Mouse (Mus musculus): ENCODE data around the gene Ubc. TPM values are rescaled to one million over a fixed set of nuclear protein-coding genes. Genes with fewer than 3 reads are reported as not detected.
"Not testable (repeated sequence)": the region's sequence is repeated elsewhere in the genome, so short reads cannot be mapped to it uniquely, and the experiment has no call there.

The Ubc gene
- total and polyA plus RNA-seq, 2 experiments: 634 to 990 TPM

GRCm38 (mm10) chr5:125392977-125393621, 3.1 kb upstream of the Ubc start:
- Histone ChIP-seq H3K27me3 (ENCODE audit: control insufficient read depth, insufficient read depth, low read length) (no peaks in the 10 kb centered on the region), H3K9ac (ENCODE audit: low read depth, low read length) (peak overlapping the region; percentile 73), H3K4me3 (ENCODE audit: insufficient read depth, low read depth, low read length) (peak overlapping the region; percentile 18), H3K27ac (replicated peaks; ENCODE audit: insufficient read depth, low read depth, low read length) (peak overlapping the region; percentile 97), H3K79me2 (ENCODE audit: control insufficient read depth, insufficient read depth, low read length) (peaks cover 12% of the 10 kb centered on the region), H3K36me3 (ENCODE audit: control insufficient read depth, insufficient read depth, low read length) (peaks cover 9% of the 10 kb centered on the region), H3K4me1 (ENCODE audit: control insufficient read depth, insufficient read depth, low read length) (peaks cover 16% of the 10 kb centered on the region)
- DNase-seq (ENCODE audit: extremely low read depth, low read depth, low spot score): peak; percentile 100
- WGBS: under 1% methylated on average over 20 of the region's 20 CpGs
- TF ChIP-seq CTCF (IDR thresholded peaks at IDR 0.05; ENCODE audit: low read depth, low read length) (no peak), POLR2A (IDR thresholded peaks at IDR 0.05; ENCODE audit: extremely low read depth, insufficient read depth, low read length) (peak; percentile 62)

GRCm38 (mm10) chr5:125392618-125392976, 2.6 kb upstream of the Ubc start:
- Histone ChIP-seq H3K9ac (ENCODE audit: low read depth, low read length) (peak overlapping the region; percentile 73), H3K4me3 (ENCODE audit: insufficient read depth, low read depth, low read length) (peak overlapping the region; percentile 37), H3K36me3 (ENCODE audit: control insufficient read depth, insufficient read depth, low read length) (peaks cover 10% of the 10 kb centered on the region), H3K27me3 (ENCODE audit: control insufficient read depth, insufficient read depth, low read length) (no peaks in the 10 kb centered on the region), H3K4me1 (ENCODE audit: control insufficient read depth, insufficient read depth, low read length) (peaks cover 16% of the 10 kb centered on the region), H3K27ac (replicated peaks; ENCODE audit: insufficient read depth, low read depth, low read length) (peak overlapping the region; percentile 97), H3K79me2 (ENCODE audit: control insufficient read depth, insufficient read depth, low read length) (peaks cover 12% of the 10 kb centered on the region)
- TF ChIP-seq POLR2A (IDR thresholded peaks at IDR 0.05; ENCODE audit: extremely low read depth, insufficient read depth, low read length): no peak
- TF ChIP-seq CTCF (IDR thresholded peaks at IDR 0.05; ENCODE audit: low read depth, low read length): no peak
- no peak for DNase-seq (ENCODE audit: extremely low read depth, low read depth, low spot score)
- 2% methylated on average over 1 of the region's 1 CpGs for WGBS

GRCm38 (mm10) chr5:125392176-125392575, 2.2 kb upstream of the Ubc start:
- peaks cover 10% of the 10 kb centered on the region for H3K36me3 ChIP-seq (ENCODE audit: control insufficient read depth, insufficient read depth, low read length)
- peaks cover 12% of the 10 kb centered on the region for H3K79me2 ChIP-seq (ENCODE audit: control insufficient read depth, insufficient read depth, low read length)
- peak overlapping the region; percentile 29; the same call in 1 of the 2 replicates for H3K9ac ChIP-seq (ENCODE audit: low read depth, low read length)
- H3K27me3 ChIP-seq (ENCODE audit: control insufficient read depth, insufficient read depth, low read length); DNase-seq (ENCODE audit: extremely low read depth, low read depth, low spot score); H3K4me3 ChIP-seq (ENCODE audit: insufficient read depth, low read depth, low read length): not testable (repeated sequence)
- H3K4me1 ChIP-seq (ENCODE audit: control insufficient read depth, insufficient read depth, low read length): peaks cover 16% of the 10 kb centered on the region
- peak overlapping the region; percentile 97 for H3K27ac ChIP-seq (replicated peaks; ENCODE audit: insufficient read depth, low read depth, low read length)
- WGBS: 76% methylated on average over 4 of the region's 4 CpGs

GRCm38 (mm10) chr5:125391609-125392008, 1.6 kb upstream of the Ubc start:
- H3K27me3 ChIP-seq (ENCODE audit: control insufficient read depth, insufficient read depth, low read length): no peaks in the 10 kb centered on the region
- peaks cover 10% of the 10 kb centered on the region for H3K36me3 ChIP-seq (ENCODE audit: control insufficient read depth, insufficient read depth, low read length)
- peaks cover 16% of the 10 kb centered on the region for H3K4me1 ChIP-seq (ENCODE audit: control insufficient read depth, insufficient read depth, low read length)
- peaks cover 12% of the 10 kb centered on the region for H3K79me2 ChIP-seq (ENCODE audit: control insufficient read depth, insufficient read depth, low read length)
- H3K9ac ChIP-seq (ENCODE audit: low read depth, low read length): peak overlapping the region; percentile 66
- no peak overlapping the region for H3K4me3 ChIP-seq (ENCODE audit: insufficient read depth, low read depth, low read length)
- peak overlapping the region; percentile 97 for H3K27ac ChIP-seq (replicated peaks; ENCODE audit: insufficient read depth, low read depth, low read length)
- TF ChIP-seq POLR2A (IDR thresholded peaks at IDR 0.05; ENCODE audit: extremely low read depth, insufficient read depth, low read length): no peak
- no peak for TF ChIP-seq CTCF (IDR thresholded peaks at IDR 0.05; ENCODE audit: low read depth, low read length)
- peak; percentile 87 for DNase-seq (ENCODE audit: extremely low read depth, low read depth, low spot score)
- 11% methylated on average over 5 of the region's 5 CpGs for WGBS

GRCm38 (mm10) chr5:125390906-125391477, 990 bp upstream of the Ubc start:
- H3K4me3 ChIP-seq (ENCODE audit: insufficient read depth, low read depth, low read length): no peak overlapping the region
- no peaks in the 10 kb centered on the region for H3K27me3 ChIP-seq (ENCODE audit: control insufficient read depth, insufficient read depth, low read length)
- H3K36me3 ChIP-seq (ENCODE audit: control insufficient read depth, insufficient read depth, low read length): peaks cover 11% of the 10 kb centered on the region
- TF ChIP-seq POLR2A (IDR thresholded peaks at IDR 0.05; ENCODE audit: extremely low read depth, insufficient read depth, low read length): no peak
- no peak for TF ChIP-seq CTCF (IDR thresholded peaks at IDR 0.05; ENCODE audit: low read depth, low read length)
- DNase-seq (ENCODE audit: extremely low read depth, low read depth, low spot score): no peak
- H3K27ac ChIP-seq (replicated peaks; ENCODE audit: insufficient read depth, low read depth, low read length): peak overlapping the region; percentile 97
- H3K79me2 ChIP-seq (ENCODE audit: control insufficient read depth, insufficient read depth, low read length): peaks cover 12% of the 10 kb centered on the region
- H3K9ac ChIP-seq (ENCODE audit: low read depth, low read length): peak overlapping the region; percentile 32; the same call in 1 of the 2 replicates
- 83% methylated on average over 3 of the region's 3 CpGs for WGBS
- peaks cover 16% of the 10 kb centered on the region for H3K4me1 ChIP-seq (ENCODE audit: control insufficient read depth, insufficient read depth, low read length)

- peak within 1 kb of the TSS; percentile 91 for H3K9ac ChIP-seq (ENCODE audit: low read depth, low read length)
- no peak; the same call in 1 of the 2 replicates for TF ChIP-seq CTCF (IDR thresholded peaks at IDR 0.05; ENCODE audit: low read depth, low read length)
- TF ChIP-seq POLR2A (IDR thresholded peaks at IDR 0.05; ENCODE audit: extremely low read depth, insufficient read depth, low read length): no peak
- H3K79me2 ChIP-seq (ENCODE audit: control insufficient read depth, insufficient read depth, low read length): peaks cover 15% of the 10 kb centered on the region
- H3K4me1 ChIP-seq (ENCODE audit: control insufficient read depth, insufficient read depth, low read length): peaks cover 22% of the 10 kb centered on the region
- H3K4me3 ChIP-seq (ENCODE audit: insufficient read depth, low read depth, low read length): peak within 1 kb of the TSS; percentile 76
- WGBS: 0% methylated on average over 41 of the region's 41 CpGs
- DNase-seq (ENCODE audit: extremely low read depth, low read depth, low spot score): peak; percentile 62
- H3K27ac ChIP-seq (replicated peaks; ENCODE audit: insufficient read depth, low read depth, low read length): peak within 1 kb of the TSS; percentile 97
- H3K27me3 ChIP-seq (ENCODE audit: control insufficient read depth, insufficient read depth, low read length): no peaks in the 10 kb centered on the region
- peaks cover 23% of the 10 kb centered on the region for H3K36me3 ChIP-seq (ENCODE audit: control insufficient read depth, insufficient read depth, low read length)
Observed at GRCm38 (mm10) chr5:125389131-125389578, 847 bp downstream of the Ubc start, which contains the start of gene Gm10382. Gm10382 (plus strand) TSS chr5:125389322.

Measured in liver, adult 2 months (tissue).